Mouse (Mus musculus): ENCODE measurements at regions not wholly inside any gene's neighbourhood (a gene's known extent, or its start where the extent isn't known, plus 50 kb on each side); places are given as distances from the start of the nearest gene placed in this dataset.

DNA sequence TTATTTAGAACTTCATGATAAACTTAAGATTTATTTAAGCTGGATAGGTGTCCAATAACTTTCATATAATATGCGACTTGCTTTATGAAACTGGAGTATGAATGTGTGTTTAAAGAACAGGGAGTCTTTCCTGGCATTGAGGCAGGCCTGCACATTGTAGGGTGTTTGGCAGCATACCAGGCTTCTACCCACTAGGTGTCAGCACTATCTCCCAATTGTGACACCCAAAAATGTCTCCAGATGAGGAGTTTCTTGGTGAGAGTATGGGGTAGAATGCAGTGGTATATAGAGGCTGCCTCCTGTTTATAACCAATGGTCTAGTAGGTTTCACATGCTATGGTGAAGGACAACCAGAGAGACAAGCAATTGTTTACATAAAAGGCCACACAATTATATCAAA, 311.9 kb downstream of the Gpat3 start:
- no peak for TF ChIP-seq CTCF (IDR thresholded peaks at IDR 0.05; ENCODE audit: control insufficient read depth, insufficient read depth, insufficient replicate concordance, low read depth, low read length)
- TF ChIP-seq POLR2A (IDR thresholded peaks at IDR 0.05; ENCODE audit: control insufficient read depth, low read depth, low read length): no peak
